Mouse (Mus musculus) embryonic stem cell, embryonic (primary cell): ENCODE data around the gene Rfxap.

Experiments
- CTCF ChIA-PET, 4 experiments: fragments of 300-600 bp in 2 of 4; fragments of 350-600 bp in 2 of 4; sonication (Branson Sonifier 250); formaldehyde crosslinking; loops; one replicate each; lab custom pipeline; 2022; ENCODE audit warnings: inconsistent platforms in 2 of 4; lab: Charles Lee
- POLR2A ChIA-PET, 4 experiments: fragments of 300-600 bp in 2 of 4; fragments of 350-600 bp in 2 of 4; sonication (Branson Sonifier 250); formaldehyde crosslinking; loops; one replicate each; lab custom pipeline; 2022; ENCODE audit warnings: antibody characterized with exemption in 4 of 4, inconsistent platforms in 1 of 4; lab: Charles Lee

Gene Rfxap

GRCm38 (mm10) chr3:54807666-54808217, at the start of gene Rfxap:
Gene Rfxap (minus strand): TSS chr3:54807791.
- POLR2A ChIA-PET, result interaction anchor here in 3 of 4 experiments (0.7 to 4.6 kb wide), 9 partner anchors 10 to 183 kb away, joined by 3 to 21 read pairs (median 5); partner anchors contain the start of gene Supt20 (in 1 of the 3)
- CTCF ChIA-PET, result interaction anchor here in 3 of 4 experiments (0.6 to 4.3 kb wide), 9 partner anchors 10 to 286 kb away, joined by 3 to 27 read pairs (median 6); no protein-coding TSS in a partner anchor

GRCm38 (mm10) chr3:54835421-54835820, 27.8 kb upstream of the Rfxap start:
- ChIA-PET CTCF (interaction anchor here in 1 of 4 experiments (0.6 kb wide), 1 partner anchor 190 kb away, joined by 3 read pairs; no protein-coding TSS in a partner anchor), POLR2A (interaction anchor here in 1 of 4 experiments (1.6 kb wide), 1 partner anchor 10 kb away, joined by 4 read pairs; no protein-coding TSS in a partner anchor)

- ChIA-PET POLR2A (no interaction called here), CTCF (no interaction called here)
Observed at GRCm38 (mm10) chr3:54832491-54832890, 24.9 kb upstream of the Rfxap start.

DNA sequence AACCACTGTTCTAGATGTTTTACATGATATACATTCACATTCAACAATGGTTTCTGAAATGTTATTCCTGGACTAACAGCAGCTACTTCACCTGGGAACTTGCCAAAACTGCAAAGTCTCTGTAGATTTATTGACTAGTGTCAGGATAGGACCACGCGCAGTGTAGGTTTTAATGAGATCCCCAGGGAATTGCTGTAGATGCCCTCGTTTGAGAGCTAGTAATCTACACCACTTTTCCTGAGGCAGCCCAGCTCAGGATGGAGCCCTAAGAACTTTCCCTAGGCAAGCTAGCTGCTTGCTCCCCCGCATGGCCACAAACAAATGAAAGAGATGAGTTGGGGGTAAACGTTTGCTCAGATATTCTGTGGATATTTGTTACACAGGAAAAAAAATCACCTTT, 14.9 kb upstream of the Rfxap start:
- ChIA-PET POLR2A (no interaction called here), CTCF (interaction anchor here in 1 of 4 experiments (1.0 kb wide), 1 partner anchor 9 kb away, joined by 3 read pairs; no protein-coding TSS in a partner anchor)

- ChIA-PET CTCF (interaction anchor here in 1 of 4 experiments (0.9 kb wide), 1 partner anchor 248 kb away, joined by 3 read pairs; no protein-coding TSS in a partner anchor), POLR2A (no interaction called here)
Observed at GRCm38 (mm10) chr3:54815292-54815691, 7.7 kb upstream of the Rfxap start.

DNA sequence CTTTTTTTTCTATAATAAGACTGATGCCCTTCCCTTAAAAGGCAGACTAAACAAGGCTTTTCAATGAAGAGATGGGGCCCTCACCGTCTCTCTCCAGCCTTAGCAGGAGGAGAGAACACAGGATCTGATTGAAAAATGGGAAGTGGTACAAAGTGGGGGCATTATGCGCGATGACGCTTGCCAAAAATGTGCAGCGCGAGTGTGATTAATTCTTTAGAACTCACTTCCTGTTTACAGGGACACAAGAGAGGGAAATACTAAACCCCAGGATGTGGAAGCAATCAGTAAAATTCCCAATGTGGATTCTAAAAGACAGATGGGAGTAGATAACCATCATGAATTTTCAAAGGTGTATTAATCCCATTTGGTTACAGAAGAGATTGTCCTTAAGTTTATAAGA, 7.0 kb upstream of the Rfxap start:
- POLR2A ChIA-PET, result no interaction called here
- CTCF ChIA-PET, result interaction anchor here in 3 of 4 experiments (0.6 to 1.9 kb wide), 5 partner anchors 8 to 231 kb away, joined by 3 to 10 read pairs (median 3); no protein-coding TSS in a partner anchor

- ChIA-PET CTCF (interaction anchor here in 2 of 4 experiments (0.7 to 1.9 kb wide), 7 partner anchors 9 to 248 kb away, joined by 3 to 8 read pairs (median 3); no protein-coding TSS in a partner anchor), POLR2A (interaction anchor here in 1 of 4 experiments (0.6 kb wide), 1 partner anchor 21 kb away, joined by 3 read pairs; no protein-coding TSS in a partner anchor)
Observed at GRCm38 (mm10) chr3:54813418-54813988, 5.9 kb upstream of the Rfxap start.

DNA sequence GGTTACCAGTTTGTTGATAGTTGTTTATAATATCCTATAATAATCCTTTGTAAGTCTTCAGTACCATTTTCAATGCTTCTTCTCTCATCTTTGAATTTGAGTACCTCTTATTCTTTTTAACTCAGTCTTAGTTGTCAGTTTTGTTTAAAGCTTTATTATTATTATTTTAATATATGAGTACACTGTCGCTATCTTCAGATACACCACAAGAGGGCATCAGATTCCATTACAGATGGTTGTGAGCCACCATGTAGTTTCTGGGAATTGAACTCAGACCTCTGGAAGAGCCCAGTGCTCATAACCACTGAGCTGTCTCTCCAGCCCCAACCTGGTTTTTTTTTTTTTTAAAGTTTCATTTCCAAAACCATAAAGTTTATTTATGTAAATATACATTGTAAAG, 4.0 kb upstream of the Rfxap start:
- CTCF ChIA-PET, result interaction anchor here in 2 of 4 experiments (0.6 to 1.1 kb wide), 4 partner anchors 105 to 1729 kb away, joined by 3 to 7 read pairs (median 3); partner anchors contain the start of gene Spg20 (in 1 of the 2)

GRCm38 (mm10) chr3:54809111-54809510, 1.5 kb upstream of the Rfxap start:
- POLR2A ChIA-PET, result interaction anchor here in 3 of 4 experiments (0.6 to 4.6 kb wide), 10 partner anchors 12 to 782 kb away, joined by 3 to 21 read pairs (median 4); partner anchors contain the start of genes Supt20 (in 2 of the 3), Alg5 (in 1 of the 3) and Exosc8 (in 1 of the 3)
- CTCF ChIA-PET, result interaction anchor here in 3 of 4 experiments (0.6 to 4.3 kb wide), 14 partner anchors 12 to 278 kb away, joined by 3 to 27 read pairs (median 6); partner anchors contain the start of genes Alg5 (in 1 of the 3) and Exosc8 (in 1 of the 3)

More for the DNA sequence above, 4.0 kb upstream of the Rfxap start:
- POLR2A ChIA-PET, result no interaction called here

GRCm38 (mm10) chr3:54807061-54807661, 430 bp downstream of the Rfxap start:
- CTCF ChIA-PET, result interaction anchor here in 3 of 4 experiments (0.6 to 4.3 kb wide), 6 partner anchors 9 to 25 kb away, joined by 4 to 27 read pairs (median 5); no protein-coding TSS in a partner anchor
- POLR2A ChIA-PET, result interaction anchor here (0.9 to 4.6 kb wide), 7 partner anchors 9 to 110 kb away, joined by 3 to 21 read pairs (median 5); no protein-coding TSS in a partner anchor

DNA sequence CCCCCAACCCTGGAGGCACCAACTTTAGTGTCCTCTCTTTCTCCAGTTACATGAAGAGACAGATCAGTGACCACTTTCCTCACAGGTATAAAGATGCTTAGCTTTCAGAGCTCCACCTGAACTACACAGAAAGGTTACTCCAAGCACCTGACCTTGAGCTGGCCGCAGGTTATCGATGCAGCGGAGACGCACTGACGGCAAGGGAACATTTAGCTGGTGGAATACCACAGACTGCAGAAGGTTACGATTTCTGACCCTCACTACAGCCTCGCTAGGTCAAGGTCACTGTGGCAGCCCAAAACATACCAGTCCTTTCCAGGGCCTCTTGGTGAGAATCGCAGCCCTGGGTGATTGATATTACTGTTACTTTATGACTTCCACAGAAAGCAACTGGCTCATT, 3.9 kb downstream of the Rfxap start:
- ChIA-PET POLR2A (interaction anchor here in 2 of 4 experiments (1.0 to 1.6 kb wide), 2 partner anchors 17 to 22 kb away, joined by 3 read pairs; no protein-coding TSS in a partner anchor), CTCF (interaction anchor here in 1 of 4 experiments (0.6 kb wide), 1 partner anchor 225 kb away, joined by 3 read pairs; no protein-coding TSS in a partner anchor)

- POLR2A ChIA-PET, result interaction anchor here in 2 of 4 experiments (0.7 to 4.1 kb wide), 6 partner anchors 10 to 104 kb away, joined by 3 to 21 read pairs (median 6); partner anchors contain the start of genes Rfxap (in 2 of the 2), Alg5 (in 1 of the 2), Exosc8 (in 1 of the 2) and Supt20 (in 1 of the 2)
Observed at GRCm38 (mm10) chr3:54797211-54797610, 10.4 kb downstream of the Rfxap start.

GRCm38 (mm10) chr3:54795806-54796205, 11.8 kb downstream of the Rfxap start:
- POLR2A ChIA-PET, result interaction anchor here in 2 of 4 experiments (1.5 to 4.1 kb wide), 4 partner anchors 9 to 31 kb away, joined by 4 to 21 read pairs (median 6); partner anchors contain the start of gene Rfxap (in 1 of the 2)
- CTCF ChIA-PET, result interaction anchor here in 3 of 4 experiments (0.9 to 3.8 kb wide), 14 partner anchors 8 to 271 kb away, joined by 3 to 27 read pairs (median 4); partner anchors contain the start of gene Rfxap (in 1 of the 3)

More at GRCm38 (mm10) chr3:54797211-54797610, 10.4 kb downstream of the Rfxap start:
- CTCF ChIA-PET, result interaction anchor here (0.6 to 3.8 kb wide), 14 partner anchors 9 to 1521 kb away, joined by 3 to 27 read pairs (median 4); partner anchors contain the start of genes Alg5 (in 1 of the 4), Exosc8 (in 1 of the 4) and Rfxap (in 1 of the 4)

DNA sequence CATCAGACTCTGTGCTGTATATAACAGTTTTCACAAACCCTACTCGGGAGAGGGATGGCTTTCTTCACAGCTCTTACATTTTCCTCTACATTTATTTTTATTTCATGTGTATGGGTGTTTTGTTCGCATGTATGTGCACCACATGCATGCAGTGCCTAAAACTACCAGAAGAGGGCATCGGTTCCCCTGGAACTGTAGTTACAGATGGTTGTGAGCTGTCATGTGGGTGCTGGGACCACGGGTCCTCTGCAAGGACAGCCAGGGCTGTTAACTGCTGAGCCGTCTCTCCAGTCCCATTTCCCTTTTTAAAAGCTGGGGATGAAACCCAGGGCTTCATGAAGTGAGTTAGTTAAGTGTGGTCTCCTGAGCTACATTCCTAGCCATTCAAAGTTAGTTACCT, 12.2 kb downstream of the Rfxap start:
- ChIA-PET POLR2A (interaction anchor here in 2 of 4 experiments (1.5 to 4.1 kb wide), 3 partner anchors 9 to 12 kb away, joined by 4 to 21 read pairs (median 6); partner anchors contain the start of gene Rfxap (in 1 of the 2)), CTCF (interaction anchor here in 2 of 4 experiments (0.9 to 3.8 kb wide), 7 partner anchors 9 to 268 kb away, joined by 3 to 27 read pairs (median 4); partner anchors contain the start of gene Rfxap (in 1 of the 2))

DNA sequence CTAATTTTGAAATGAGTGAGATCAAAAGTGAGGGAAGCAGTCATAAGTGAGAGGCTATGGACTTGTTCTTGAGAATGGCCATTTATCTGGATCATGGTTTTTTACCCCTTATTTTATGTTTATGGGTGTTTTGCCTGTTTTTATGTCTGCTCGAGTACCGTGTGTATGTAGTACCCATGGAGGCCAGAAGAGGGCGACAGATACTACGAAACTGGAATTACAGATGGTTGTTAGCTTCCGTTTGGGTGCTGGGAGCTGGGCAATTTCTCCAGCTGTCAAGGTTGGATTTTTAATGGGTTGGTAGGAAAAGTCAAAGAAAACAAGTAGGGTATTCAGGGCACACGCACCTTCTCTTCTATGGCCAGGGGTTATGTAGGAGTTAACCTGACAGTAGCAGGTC, 13.8 kb downstream of the Rfxap start:
- ChIA-PET CTCF (interaction anchor here in 3 of 4 experiments (0.5 to 1.5 kb wide), 9 partner anchors 12 to 561 kb away, joined by 3 to 10 read pairs (median 4); partner anchors contain the start of gene Rfxap (in 1 of the 3)), POLR2A (interaction anchor here in 2 of 4 experiments (0.6 to 1.5 kb wide), 3 partner anchors 11 to 29 kb away, joined by 3 to 5 read pairs (median 3); partner anchors contain the start of gene Rfxap (in 1 of the 2))

GRCm38 (mm10) chr3:54791822-54792677, 15.5 kb downstream of the Rfxap start:
- ChIA-PET CTCF (interaction anchor here in 3 of 4 experiments (0.5 to 1.2 kb wide), 5 partner anchors 11 to 405 kb away, joined by 3 to 6 read pairs (median 4); partner anchors contain the start of genes Alg5 (in 1 of the 3), Exosc8 (in 1 of the 3) and Rfxap (in 1 of the 3)), POLR2A (interaction anchor here in 3 of 4 experiments (0.7 to 2.8 kb wide), 6 partner anchors 9 to 198 kb away, joined by 3 to 16 read pairs (median 3); no protein-coding TSS in a partner anchor)
